Mouse (Mus musculus) urinary bladder, postnatal 25 days (tissue): ENCODE measurements around the gene Slc44a3.

Source experiments
- DNase-seq: peaks from one replicate; pipeline ENCODE4 v3.0.0; 2022; ENCODE audit warnings: low spot score

The Slc44a3 gene

DNA sequence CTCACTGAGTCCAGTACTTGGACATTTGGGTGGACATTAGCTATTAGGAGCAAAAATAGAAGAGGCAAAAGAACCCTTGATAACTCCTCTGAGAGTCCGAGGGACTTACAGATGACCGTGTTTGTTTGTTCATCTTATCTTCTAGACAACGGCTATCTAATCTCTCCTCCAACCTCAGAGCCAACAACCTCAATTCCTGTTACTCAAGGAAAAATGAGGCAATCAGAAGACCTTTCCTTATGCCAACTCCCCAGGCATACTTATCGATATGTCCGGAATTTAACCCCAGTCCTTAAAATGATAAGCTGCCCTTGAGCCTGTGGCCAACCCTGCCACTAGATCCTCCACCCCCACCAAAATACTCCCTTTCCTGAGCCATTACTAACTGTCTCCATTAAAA, 31.5 kb downstream of the Slc44a3 start:
- DNase-seq, result no peak

DNA sequence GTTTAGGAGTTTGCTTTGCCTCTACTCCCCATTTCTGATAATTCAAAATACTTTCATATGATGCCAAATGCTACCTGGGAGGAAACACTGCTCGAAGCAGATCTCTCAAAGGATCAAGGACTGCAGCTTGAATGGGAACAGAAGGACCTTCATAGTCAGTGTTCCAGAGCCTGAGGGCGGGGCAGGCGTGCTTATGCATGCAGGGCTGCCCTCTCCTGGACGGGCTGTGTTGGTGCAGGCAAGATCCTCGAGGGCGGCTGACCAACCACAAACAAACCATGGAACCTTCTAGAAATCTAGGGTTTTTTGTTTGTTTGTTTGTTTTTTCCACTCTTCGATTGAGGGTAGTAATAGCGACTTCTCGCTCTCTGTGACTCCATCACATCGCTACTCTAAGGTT, 32.0 kb downstream of the Slc44a3 start:
- peak; percentile 81 for DNase-seq

GRCm38 (mm10) chr3:121493997-121494421, 38.2 kb downstream of the Slc44a3 start:
- DNase-seq, result no peak

GRCm38 (mm10) chr3:121492026-121492425, 40.2 kb downstream of the Slc44a3 start:
- no peak for DNase-seq

DNA sequence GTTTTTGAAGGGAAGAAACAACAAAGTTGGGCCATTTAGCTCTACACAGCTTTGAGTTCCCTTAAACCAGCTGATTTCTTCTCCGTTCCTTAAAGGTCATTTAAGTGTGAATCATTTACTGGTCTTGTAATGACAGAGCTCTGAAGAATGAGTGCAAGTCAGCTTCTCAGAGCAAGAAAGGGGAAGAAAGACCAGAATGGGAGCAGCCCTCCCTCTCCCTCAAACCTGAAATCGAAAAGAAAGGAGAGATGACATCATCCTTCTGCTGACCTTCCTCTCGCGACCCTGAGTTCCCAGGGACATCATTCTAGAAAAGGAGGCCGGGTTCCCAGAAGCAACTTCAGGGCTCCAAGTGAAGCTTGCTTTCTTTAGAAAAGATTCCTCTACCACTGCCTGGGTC, 41.3 kb downstream of the Slc44a3 start:
- no peak for DNase-seq

GRCm38 (mm10) chr3:121489462-121490118, 42.6 kb downstream of the Slc44a3 start:
- DNase-seq, result no peak

- no peak for DNase-seq
Observed at GRCm38 (mm10) chr3:121485201-121485600, 47.0 kb downstream of the Slc44a3 start.

DNA sequence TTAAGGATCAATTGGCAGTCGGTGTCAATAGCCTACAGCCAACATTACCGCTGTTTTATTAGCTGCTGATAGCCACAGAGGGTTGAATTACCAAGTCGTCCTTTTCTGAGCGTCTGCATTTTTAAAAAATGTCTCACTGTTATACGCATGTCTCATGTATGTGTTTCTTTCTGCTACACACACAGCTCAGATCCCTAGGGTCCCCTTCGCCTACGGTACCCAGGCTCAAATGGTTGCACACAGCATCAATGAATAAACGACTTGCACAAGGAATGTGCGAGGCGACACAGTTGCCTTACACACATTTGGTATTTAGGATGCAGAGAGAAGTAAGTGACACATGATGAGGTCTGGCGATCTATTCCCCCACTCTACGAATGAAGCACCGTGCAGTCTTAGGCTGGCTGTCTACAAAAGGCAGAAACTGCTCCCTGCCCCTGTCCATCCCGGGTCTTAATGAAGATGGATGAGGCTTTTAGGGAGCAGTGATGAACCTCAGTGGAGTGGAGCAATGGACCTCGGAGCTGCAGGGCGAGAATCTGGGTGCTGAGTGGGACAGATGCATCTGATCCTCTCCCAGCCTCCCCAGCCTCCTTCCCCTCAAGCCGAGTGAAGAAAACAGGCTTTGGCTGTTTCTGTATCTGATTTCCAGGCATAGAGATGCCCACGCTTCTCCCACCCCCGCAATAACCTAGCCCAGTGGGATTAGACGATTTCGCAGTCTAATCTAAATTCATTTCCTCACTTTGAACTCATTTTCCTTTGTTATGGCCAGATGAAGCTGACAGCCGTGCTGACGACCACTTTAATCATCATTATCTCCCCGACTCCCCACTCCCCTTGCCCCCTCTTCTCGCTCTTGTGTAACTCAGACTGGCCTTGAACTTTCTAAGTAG, 48.7 kb downstream of the Slc44a3 start:
- DNase-seq, result no peak

GRCm38 (mm10) chr3:121481564-121481963, 50.6 kb downstream of the Slc44a3 start:
- no peak for DNase-seq

DNA sequence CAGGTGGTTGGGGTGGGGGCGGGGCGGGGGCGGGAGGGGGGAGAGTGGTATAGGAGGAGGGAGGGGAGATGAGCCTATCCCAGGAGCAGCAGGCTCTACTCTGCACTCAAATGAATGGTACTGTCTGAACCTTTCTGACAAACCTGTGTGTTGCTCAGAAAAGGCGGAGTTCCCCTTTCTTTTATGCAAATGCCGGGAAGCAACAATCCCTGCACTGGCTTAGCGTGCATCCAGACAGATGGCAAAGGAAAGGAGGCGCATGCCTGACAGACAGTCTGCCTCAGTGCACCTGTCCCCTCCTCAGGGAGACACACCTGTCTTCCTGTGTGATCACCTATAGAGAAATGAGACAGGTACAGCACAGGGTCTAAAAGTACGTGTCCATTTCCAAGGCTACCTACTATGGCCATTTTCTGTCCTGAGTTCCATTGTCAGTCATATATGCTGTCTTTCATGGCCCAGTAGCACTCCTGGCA, 51.2 kb downstream of the Slc44a3 start:
- no peak for DNase-seq

- DNase-seq, result no peak
Observed at GRCm38 (mm10) chr3:121480030-121480960, 51.9 kb downstream of the Slc44a3 start.

DNA sequence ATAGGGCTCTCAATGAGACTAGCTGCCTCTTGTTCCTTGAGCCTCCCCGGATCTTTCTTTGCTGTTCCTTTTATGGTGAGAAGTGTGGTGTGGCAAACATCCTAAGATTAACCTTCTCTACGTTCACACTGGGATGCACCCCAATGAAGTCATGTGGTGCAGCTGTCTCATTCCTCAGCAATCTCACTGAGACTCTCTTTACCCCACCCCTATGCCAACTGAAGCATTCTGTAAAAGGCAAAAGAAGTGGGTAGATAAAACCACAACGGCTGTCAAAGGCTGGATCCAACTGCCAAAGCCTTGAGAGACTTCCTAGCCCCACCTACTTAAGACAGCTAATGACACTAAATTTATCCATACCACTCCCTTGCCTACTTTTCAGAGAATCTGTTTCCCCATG, 57.5 kb downstream of the Slc44a3 start:
- DNase-seq, result no peak

DNA sequence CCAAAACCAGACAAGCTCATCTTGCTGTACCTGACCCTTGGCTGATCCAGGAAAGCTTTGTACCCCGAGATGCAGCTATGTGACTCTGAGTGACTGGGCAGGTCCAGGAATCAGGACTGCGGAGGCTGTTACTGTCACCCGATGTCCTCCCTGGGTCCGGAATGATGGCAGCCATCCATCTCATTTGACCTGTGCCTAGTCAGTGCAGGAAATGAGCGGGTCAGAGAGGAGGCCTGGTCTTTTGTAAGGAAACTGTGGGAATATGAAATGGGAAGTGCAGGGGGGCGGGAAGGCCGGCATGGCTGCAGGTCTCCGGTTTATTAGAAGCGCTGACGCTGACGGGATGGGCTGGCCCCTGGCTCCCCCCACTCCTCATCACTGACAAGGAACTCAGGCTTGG, 60.5 kb downstream of the Slc44a3 start:
- no peak for DNase-seq

DNA sequence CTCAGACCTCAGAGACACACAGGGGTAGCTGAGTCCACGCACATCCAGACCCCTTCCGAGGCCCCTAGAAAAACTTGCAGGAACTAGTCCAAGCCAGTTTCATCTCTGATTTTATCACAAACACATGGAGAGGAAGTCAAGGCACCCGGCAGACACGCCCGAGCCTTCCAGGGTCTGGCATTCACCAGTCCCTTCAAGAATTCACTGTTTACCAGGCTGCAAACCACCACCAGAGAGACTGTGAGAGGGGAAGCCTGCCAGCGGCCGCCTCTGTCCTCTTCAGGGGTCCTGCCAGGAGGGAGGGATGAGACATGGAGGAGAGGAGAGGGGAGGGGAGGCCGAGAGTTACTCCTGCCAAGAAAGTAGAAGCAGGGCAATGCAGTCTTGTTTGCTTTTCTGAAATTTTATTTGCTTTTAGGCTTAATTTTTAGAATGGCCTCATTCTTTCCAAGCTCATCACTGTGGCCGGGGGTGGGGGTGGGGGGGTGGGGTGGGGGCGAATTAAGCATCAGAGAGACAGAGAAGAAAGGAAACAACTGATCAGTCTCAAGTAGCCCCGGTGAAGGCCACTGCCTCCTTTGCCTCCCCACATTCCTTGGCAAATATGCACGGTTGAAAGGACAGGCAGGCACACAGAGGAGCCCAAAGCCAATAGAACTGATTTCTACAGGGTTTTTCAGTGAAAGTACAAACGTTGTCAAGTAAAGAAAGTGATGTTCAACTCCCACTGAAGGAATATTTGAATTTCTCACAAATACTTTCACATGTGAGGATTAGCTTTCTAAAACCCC, 62.8 kb downstream of the Slc44a3 start:
- DNase-seq, result no peak

GRCm38 (mm10) chr3:121468136-121468535, 64.1 kb downstream of the Slc44a3 start:
- no peak for DNase-seq

- DNase-seq, result no peak
Observed at GRCm38 (mm10) chr3:121467094-121467552, 65.1 kb downstream of the Slc44a3 start.

DNA sequence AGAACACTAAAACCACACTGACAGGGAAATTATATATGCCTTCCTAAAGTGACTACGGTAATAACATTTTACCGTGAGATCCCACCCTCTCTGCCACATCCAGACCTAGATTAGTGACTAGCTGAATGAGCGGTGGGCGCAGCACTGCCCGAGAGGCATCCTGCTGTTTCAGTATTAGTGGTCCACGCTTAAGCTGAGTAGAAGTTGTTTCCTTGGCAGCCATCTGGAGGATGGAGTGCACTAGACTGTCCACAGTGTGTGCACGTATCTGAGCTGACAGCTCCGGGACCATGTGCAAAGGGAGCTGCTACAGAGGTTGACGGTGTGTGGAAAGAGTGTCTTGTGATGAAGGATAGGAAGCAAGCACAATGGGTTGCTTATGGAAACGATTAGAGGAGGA, 66.4 kb downstream of the Slc44a3 start:
- DNase-seq, result no peak

DNA sequence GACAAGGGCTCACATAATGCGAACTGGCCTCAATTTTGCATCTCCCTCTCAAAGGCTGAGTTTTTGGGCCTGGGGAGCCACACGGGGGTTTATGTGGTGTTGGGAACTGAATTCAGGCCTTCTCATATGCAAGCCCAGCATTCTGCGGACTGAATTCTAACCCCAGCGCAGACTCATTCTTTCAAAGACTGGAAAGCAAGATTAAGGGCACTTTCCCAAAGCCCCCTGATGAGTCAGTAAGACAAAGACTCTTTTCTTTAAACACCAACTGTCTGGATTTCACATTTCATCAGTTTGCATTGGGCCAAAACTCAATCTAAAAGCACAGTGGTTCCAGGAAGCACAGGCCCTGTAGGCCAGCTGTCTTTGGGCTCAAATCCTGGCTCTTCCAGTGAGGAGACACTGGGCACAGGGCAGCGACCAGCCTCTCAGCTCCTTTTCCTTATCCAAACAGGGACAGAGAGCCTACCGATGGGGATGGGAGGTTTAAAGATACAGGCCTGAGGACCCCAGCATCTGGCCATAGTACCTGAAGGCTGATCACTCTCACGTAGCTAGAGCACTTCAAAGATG, 67.4 kb downstream of the Slc44a3 start:
- DNase-seq, result no peak

GRCm38 (mm10) chr3:121462782-121463181, 69.4 kb downstream of the Slc44a3 start:
- no peak for DNase-seq

DNA sequence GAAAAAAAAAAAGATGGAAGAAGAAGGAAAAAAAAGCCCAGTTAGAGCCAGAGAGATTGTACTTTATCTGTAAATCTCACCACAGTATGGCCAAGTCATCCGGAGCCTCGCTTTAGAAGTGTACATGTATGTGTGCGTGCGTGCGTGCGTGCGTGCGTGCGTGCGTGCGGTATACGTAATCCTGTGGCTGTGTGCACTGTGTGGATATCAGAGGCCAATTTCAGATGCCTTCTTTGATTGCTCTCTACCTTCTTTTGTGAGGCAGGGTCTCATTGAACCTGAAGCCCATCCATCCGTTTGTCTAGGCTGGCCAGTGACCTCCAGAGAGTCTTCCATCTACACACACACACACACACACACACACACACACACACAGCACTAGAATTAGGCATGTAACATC, 70.7 kb downstream of the Slc44a3 start:
- DNase-seq, result no peak
